Mouse (Mus musculus): Measurements from ENCODE around the gene Zfp867. TPM values are rescaled to one million over a fixed set of nuclear protein-coding genes. Genes with fewer than 3 reads are reported as not detected.

Zfp867 gene
- 1 to 10 TPM; 3.6 to 5.0 TPM for polyA plus RNA-seq (2017; shearing (Covaris generic))

GRCm38 (mm10) chr11:59472326-59472677 is at the start of gene Zfp867:
TSS of gene Zfp867 (minus strand) at chr11:59472474.

GRCm38 (mm10) chr11:59451086-59451485 is 21.2 kb downstream of the Zfp867 start, which contains the start of gene Snap47:
TSS of gene Snap47 (minus strand) at chr11:59451186.

GRCm38 (mm10) chr11:59449741-59450229 is 22.5 kb downstream of the Zfp867 start, which contains the start of gene Jmjd4:
TSS of gene Jmjd4 (plus strand) at chr11:59450045.

Other genes with a start within 250 kb of the Zfp867 start
- 100 to 1,000 TPM; 430 to 471 TPM for gene Arf1, start 244.2 kb downstream of the Zfp867 start, polyA plus RNA-seq (2017; shearing (Covaris generic))
- 1 to 10 TPM in 1 of 2 experiments, under 1 TPM in 1; 0.39 to 1.2 TPM for gene Wnt3a, start 181.7 kb downstream of the Zfp867 start, polyA plus RNA-seq (2017; shearing (Covaris generic))
- gene Wnt9a, start 165.5 kb downstream of the Zfp867 start, polyA plus RNA-seq (2017; shearing (Covaris generic)) = not detected
- 1 to 10 TPM in 1 of 2 experiments, under 1 TPM in 1; 0.12 to 2.2 TPM for gene Prss38, start 96.8 kb downstream of the Zfp867 start, polyA plus RNA-seq (2017; shearing (Covaris generic))
- 10 to 100 TPM; 11.6 to 17.4 TPM for gene Jmjd4, start 22.4 kb downstream of the Zfp867 start, polyA plus RNA-seq (2017; shearing (Covaris generic))
- 10 to 100 TPM; 49.6 to 49.7 TPM for gene Snap47, start 21.3 kb downstream of the Zfp867 start, polyA plus RNA-seq (2017; shearing (Covaris generic))
- gene Zkscan17, start 54.3 kb upstream of the Zfp867 start, polyA plus RNA-seq (2017; shearing (Covaris generic)) = 10 to 100 TPM; 21.5 to 23.7 TPM
- under 1 TPM in 1 of 2 experiments, not detected in 1; 0.15 TPM for gene Nlrp3, start 69.1 kb upstream of the Zfp867 start, polyA plus RNA-seq (2017; shearing (Covaris generic))
- not detected for gene Olfr222, start 103.8 kb upstream of the Zfp867 start, polyA plus RNA-seq (2017; shearing (Covaris generic))
- gene Olfr223, start 120.8 kb upstream of the Zfp867 start, polyA plus RNA-seq (2017; shearing (Covaris generic)) = not detected
- 10 to 100 TPM; 52.3 to 72.0 TPM for gene Mprip, start 188.8 kb upstream of the Zfp867 start, polyA plus RNA-seq (2017; shearing (Covaris generic))